Mouse (Mus musculus) c-Kit-positive CD71-positive TER-119-positive erythroid progenitor cells, embryonic 14.5 days (primary cell): ENCODE measurements around the gene Hoga1.
A peak's percentile ranks its signal among the peaks of the same experiment; 100 is the strongest.

ENCODE experiments used
- DNase-seq: peaks from one replicate; pipeline ENCODE4 v3.0.0-alpha.2; 2013; ENCODE audit warnings: low spot score

The Hoga1 gene

DNA sequence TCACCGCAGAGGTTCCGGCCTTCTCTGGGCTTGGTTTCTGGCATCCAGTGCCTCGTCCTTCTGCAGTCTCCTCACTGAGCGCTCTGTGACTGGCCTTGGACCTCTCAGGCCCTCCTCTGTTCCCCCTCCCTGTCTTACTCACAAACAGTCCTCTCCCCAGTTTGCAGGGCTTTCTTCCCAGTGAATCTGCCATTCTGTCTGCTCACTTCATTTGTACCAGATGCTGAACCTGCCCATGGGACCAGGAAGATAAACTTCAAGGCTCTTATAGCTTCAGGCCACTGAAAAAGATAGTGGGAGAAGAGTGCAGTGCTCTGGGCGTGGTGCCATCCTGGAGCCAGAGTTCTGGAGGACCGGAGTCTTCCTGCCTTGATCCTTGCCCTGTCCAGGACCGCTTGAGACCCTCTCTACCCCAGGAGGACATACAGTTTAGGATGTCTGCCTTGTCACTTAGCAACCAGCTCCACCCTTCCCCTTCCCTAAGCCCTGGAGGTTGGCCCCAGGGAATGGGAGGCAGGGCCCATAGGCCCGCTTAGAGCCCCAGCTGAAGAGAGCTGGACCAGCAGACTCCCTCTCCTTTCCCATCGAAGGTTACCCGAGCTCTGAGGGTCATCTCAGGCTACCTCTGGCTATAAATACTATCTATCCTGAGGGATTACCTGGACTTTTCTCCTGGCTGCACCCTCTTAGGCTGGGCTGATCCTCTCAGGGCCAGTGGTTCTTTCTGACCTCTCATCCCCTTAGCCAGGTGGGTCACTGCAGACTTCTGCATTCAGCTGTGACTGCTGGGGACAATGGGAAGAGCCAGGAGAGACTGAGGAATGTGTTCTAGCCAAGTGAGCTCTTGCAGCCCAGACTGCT is 23.5 kb upstream of the Hoga1 start:
- no peak for DNase-seq

DNA sequence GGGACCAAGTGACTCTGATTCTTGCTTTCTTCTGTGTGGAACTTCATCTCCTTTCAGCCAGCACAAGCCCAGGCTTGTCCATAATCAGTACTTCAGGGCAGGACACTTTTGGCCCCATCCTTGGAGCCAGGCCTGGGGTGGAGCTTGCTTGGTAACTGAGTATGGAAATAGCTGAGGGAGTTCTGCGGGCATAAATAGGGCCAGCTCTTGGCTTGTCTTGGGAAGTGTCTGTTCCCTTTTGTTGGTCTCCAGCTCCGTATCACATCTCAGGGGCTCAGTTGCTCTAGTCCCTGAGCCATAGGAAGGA is 22.9 kb upstream of the Hoga1 start:
- no peak for DNase-seq

DNA sequence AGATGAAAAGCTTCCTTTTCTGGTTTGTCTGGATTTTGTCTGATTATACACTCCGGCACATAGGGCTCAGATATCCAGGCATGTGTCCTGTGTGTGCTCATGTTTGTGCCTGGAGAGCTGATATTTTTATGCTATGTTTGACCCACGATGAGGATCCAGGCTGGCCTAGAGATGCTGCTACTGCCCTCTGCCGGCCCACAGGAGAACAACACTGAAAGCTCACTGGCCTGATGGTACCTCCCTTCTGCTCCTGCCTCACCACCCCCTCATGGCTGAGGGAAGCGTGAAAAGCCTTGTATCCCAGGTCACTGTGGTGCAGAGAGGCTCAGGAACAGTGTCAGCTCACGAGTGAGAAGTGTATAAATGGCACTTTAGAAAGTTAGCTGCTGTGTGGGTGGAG is 19.3 kb upstream of the Hoga1 start:
- peak; percentile 60 for DNase-seq

DNA sequence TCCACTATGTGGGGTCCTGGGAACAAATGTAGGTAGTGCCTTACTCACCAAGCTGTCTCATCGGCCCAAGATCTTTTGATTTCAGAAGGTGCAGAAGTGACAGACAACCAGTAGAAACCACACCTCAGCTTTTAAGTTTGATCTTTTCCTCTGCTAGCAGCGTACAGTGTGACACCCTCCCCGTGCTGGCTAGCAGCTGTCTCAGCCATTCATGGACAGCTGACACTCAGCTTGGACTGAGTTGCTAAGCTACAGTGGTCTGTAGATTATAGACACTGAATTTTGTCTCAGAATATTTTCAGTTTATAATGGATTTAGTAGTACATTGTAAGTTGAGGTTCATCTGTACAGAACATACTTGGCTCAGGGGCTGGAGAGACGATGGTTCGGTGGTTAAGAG is 14.3 kb upstream of the Hoga1 start:
- no peak for DNase-seq

DNA sequence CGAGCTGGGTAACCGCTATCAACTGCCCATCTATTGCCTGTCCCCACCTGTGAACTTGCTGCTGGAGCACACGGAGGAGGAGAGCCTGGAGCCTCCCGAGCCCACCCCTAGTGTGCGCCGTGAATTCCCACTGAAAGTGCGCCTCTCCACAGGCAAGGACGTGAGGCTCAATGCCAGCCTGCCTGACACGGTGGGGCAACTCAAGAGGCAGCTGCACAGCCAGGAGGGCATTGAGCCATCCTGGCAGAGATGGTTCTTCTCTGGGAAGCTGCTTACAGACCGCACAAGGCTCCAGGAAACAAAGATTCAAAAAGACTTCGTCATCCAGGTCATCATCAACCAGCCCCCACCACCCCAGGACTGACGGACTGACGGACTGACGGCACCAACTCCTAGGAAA is 11.8 kb upstream of the Hoga1 start:
- DNase-seq = no peak

DNA sequence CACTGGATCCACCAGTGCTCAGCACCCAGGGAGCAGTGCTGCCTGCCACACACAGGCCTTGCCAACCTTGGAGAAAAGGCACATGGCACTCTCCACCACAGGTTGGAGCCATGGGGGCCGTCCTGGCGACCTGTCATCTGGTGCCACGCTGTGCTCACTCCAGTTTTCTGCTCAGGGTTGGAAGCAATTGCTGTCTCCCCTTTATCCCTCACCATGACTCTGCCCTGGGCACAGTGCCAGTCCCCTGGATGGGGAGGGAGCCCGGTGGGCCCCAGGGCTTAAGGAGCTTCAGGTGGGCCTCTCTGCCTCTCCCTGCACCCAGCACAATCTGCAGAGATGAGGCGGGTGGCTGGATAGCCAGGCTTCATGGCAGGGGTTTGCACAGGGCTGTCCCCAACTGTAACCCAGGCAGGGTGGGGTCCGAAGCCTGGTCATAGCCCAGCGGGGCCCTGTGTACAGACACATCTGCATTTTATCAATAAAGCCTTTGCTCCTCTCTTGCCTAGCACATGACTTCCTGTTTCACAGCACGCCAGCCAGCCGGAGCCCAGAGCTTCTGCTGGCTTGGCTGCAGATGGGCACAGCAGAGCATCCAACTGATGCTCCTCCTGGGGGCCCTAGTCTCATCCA is 11.1 kb upstream of the Hoga1 start:
- DNase-seq = no peak

DNA sequence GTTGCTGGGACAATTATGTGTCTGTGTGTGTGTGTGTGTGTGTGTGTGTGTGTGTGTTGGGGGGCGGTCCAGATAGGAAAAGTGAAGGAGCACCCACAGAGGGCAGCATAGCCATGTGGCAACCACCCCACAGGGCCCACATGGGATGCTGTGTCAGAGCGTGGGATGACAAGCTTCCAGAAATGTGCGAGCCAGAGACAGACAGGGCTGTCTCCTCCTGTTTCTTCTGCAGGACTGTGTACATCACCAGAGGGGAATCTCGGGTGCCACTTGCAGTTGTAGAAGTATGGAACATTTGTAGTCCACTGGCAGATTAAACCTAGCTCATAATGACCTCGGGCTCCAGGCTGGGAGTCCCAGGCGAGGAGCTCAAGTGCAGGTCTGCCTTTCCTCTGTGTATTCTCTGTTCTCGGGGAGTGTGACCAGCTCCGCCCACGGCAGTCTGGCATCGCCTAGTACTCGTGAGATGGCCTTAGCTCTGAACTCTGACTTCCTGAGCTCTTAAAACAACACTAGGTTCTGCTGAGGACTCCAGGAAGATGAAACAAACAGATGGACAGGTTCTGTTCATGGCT is 10.4 kb upstream of the Hoga1 start:
- DNase-seq = no peak

DNA sequence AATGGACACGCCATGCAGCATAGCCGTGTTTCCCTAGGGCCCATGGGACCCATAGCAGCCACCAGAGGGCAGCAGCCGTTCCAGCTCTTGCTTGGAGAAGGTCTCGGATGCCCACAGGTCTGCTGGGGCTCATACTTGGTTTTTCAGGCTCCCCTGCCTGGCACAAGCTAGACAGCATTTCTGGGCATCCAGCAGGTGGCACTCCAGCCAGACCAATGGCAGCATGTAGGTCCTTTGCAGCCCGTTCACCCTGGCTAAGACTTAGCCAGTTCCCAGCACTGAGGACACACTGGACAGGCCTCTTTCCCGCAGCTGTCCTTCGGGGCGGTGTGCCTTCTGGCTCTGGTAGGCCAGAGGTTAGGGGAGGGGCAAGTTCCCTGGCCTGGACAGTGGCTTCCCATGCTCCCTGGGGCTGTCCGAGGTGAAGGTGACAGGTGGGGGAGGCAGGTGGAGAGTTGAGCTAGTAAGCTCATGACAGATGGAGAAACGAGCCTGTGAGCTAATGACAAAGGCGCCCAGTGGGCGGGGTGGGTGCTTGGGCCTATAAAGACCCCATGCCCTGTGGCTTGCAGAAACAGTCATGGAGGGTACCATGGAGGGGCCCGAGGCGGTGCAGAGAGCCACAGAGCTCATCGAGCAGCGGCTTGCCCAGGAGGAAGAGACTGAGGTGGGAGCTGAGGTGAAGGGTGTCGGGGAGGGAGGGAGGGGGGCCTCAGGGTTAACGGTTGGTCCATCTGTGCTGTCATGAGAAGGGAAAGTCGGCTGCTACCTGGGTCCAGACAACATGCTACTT is 9.8 kb upstream of the Hoga1 start, which contains the start of gene Ankrd2:
Gene Ankrd2, plus strand, starts transcription at position 545 of the 793 bp plus-strand sequence.
- DNase-seq = peak; percentile 45

DNA sequence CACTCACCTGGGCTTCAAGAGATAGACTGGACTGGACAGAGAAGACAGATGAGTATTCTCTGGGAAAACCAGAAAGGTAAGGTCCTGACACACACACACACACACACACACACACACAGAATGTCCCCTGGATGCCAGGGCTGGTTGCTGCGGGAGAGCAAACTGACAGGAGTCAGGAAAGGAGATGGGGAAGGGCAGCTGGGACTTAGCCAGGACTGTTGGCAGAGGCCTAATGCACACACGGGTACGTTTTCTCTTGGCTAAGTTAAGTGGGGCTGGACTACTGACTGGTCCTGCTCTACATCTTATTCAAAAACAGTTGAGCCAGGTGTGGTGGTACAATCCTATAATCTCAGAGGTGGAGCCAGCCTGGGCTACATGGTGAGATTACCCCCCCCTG is 9.1 kb upstream of the Hoga1 start:
- no peak for DNase-seq

DNA sequence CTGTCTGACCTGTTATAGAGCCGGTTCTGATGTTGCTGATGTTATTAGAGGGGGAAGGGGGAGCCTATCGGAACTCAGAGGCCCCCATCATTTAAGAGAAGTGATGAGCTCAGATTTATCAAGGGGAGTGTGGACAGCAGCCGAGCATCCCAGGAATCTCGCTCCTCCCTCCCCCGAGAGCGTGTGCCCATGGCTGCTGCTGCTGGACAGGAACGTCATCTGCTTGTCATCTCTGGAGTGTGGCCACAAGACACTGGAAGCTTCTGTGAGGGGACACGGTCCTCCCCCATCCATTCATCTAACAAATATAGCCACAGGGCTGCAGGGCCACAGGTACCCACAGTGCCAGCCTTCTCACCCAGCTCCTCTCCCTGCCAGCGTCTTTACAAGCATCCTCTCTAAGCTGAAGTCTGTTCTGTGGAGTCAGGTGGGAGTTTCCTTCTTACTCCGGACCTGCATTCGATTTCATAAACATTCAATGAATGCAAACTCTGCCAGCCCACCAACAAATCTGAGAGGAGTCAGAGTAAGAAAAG is 8.2 kb upstream of the Hoga1 start:
- no peak for DNase-seq

DNA sequence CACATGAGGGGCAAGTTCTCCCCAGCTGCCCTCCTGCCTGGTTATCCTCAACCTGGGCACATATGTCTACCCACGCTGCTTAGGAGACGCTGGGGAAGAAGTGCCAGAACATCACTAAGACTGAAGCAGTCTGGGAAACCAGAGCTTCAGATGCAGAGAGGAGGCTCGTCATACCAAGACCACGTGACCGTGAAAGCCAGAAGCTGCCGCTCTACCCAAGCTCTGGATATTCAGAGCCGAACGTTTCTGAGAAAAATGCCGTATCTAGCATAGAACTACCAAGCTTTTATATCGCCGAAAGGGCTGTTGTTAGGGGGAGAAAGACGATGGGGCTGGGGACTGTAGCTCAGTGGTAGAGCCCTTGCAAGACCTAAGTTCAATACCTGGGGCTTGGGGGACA is 7.1 kb upstream of the Hoga1 start:
- no peak for DNase-seq

DNA sequence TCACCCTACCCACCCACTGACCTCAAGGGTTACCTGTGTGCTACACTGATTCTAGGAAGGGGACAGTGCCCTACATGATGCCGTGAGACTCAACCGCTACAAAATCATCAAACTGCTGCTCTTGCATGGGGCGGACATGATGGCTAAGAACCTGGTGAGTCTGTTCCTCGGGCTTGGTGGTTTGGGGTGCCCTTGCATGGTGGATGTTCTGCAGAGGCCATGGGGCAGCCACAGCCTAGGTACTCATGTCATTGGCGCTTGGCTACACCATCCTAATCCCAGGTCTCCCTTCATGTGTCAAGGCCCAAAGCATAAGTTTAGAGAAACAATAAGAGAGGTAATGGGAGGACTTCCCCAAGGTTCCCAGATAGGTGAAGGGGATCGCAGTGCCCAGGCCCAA is 1.4 kb upstream of the Hoga1 start:
- no peak for DNase-seq

DNA sequence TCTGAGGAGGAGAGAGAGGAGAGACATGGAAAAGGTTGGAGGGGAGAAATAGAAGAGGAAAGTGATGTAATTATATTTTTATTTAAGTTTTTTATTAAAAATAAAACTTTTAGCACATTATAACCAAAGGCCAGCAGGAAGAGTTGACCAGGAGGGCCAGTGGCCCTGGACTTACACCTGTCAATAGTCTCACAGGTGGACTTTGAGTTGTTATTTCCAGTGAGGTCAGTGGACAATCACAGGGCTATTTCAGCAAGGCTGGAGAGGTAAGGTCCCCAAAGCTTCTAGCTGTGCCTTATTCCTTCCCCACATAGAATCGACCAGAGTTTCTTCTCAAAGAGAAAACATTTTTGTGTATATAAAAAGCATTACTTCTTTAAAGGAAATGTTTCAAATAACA is 4.8 kb downstream of the Hoga1 start:
- DNase-seq = no peak

DNA sequence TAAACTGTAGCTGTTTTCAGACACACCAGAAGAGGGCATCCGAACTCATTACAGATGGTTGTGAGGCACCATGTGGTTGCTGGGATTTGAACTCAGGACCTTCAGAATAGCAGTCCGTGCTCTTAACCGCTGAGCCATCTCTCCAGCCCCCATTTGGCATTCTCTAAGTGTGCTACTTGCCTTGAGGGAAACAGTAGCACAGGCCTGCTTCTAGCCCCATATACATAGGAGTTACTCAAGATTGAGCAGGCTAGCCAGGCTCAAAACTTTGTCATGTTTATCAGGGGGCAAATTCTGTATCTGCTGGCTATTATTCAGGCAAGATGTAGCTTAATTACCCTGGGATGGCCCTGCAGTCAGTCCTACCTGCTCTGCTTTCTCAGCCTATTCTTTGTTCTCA is 5.9 kb downstream of the Hoga1 start:
- DNase-seq = no peak

DNA sequence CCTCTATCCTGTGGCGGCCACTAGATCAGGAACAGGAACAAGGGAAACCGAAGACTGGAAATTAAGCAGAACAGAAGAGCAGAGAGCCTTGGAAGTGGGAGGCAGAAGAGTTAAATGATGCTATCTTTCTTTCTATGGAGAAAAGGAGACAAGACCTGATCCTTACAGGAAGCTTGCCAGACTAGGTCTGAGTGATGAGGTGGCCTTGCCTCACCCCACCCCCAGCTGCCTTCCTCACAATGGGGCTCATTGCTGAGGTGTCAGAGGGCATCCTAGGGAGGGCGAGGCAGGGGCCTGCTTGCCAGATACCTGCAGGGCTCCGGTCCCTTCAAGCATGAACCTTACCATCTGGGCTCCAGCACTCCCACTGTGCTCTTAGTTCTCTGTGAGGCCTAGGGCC is 6.5 kb downstream of the Hoga1 start, which contains the start of gene 4933411K16Rik:
Gene 4933411K16Rik, plus strand, starts transcription at position 301 of the 400 bp plus-strand sequence.
- DNase-seq = no peak

DNA sequence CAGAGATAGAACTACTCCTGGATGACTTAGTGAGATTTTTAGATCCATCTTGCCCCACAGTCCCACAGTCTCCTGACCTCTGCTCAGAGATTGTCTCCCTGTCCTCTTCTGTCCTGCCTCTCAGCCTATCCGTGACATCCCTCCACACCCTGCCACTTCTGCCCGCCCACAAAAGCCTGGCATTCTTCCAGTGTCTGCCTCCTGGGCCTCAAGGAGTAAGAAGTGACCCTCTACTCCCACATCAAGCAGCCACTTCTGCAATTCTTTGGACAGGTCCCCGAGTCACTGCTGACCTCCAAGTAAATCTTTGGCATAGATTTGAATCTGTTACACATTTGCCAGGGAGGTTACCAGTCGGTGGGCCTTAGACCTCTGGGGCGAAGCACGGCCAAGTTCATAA is 8.8 kb downstream of the Hoga1 start:
- DNase-seq = no peak

DNA sequence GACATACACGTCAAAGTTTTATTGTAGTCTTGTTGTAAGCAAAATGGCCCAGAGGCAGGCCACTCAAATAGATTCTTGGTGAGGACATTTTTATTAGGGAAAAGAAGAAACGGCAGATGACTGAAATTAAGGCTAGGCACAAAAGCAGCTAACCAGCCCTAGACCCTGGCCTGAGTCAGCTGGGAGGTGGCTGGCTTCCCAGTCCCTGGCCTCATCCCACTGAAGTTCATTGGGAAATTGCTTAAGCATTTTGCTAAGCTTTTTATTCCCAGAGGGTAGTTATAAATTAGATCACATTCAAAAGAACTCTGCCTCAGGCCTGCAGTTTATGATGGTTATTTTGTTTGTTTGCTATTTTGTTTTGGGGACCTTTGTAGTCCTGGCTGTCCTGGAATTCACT is 10.5 kb downstream of the Hoga1 start:
- no peak for DNase-seq

DNA sequence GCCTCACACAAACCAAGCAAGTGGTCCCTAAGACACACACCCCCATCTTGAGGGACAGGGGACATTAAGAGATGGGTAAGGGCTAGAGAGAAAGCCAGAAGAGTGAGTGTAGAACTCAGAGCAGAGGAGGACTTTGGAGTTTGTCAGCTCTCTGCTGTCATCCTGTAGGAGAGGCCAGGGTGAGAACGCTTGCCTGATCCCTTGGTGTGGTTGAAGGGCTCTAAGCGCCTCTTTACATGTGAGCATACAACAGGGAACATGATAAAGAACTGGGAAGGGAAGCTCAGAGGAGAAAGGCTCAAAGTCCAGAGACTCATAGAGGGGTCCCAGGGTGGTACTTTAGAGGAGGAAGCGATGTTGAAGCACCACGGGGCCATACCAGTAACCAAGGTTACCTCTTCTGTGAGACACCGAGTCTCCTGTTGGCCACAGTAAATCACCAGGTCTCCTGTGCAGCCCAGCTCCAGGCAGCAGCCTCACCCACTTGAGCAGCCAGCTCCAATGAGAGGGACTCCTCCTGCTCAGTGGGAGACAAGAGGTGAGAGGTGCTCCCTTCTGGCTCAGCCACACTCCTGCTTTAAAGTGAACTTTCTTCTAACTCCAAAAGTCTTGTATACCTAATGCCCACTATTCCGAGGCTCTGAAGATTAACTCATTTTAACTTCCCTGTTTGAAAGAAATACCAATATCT is 11.5 kb downstream of the Hoga1 start:
- DNase-seq = no peak

DNA sequence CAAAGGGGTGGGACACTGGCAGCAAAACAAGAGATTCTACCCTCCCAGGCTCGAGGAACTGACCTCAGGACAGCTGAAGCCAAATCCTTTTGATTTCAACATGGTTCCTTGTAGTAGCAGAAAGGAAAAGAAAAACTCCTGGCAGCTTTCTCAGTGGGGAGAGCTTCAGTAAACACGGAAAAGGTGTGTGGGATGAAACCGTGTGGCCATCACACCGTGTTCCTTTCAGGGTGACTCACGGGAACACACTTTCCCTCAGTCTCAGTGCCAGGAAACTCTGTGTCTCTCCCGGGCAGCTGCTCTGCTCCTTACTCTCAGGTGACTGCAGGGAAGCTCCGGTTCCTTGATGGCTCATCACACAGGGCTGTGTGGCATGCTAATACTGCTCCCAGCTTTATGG is 13.0 kb downstream of the Hoga1 start:
- DNase-seq = no peak

DNA sequence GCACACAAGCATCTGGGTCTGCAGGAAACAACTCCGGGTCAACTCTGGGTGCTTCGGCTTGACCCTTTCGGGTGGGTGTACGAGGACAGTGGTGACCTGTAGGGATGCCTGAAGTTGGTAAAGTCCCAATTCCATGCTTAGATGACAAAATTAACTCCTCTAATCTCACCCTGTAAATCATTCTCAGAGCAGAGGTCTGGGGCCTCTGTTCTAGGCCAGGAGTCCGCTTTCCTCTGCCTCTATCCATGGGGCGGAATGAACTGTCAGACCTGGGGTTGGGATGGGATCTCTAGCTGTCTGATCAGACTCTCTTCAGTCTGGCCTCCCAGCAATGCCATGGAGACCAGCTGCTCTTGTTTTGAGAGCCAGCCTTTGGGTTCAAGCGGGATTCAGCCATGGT is 16.0 kb downstream of the Hoga1 start:
- no peak for DNase-seq

DNA sequence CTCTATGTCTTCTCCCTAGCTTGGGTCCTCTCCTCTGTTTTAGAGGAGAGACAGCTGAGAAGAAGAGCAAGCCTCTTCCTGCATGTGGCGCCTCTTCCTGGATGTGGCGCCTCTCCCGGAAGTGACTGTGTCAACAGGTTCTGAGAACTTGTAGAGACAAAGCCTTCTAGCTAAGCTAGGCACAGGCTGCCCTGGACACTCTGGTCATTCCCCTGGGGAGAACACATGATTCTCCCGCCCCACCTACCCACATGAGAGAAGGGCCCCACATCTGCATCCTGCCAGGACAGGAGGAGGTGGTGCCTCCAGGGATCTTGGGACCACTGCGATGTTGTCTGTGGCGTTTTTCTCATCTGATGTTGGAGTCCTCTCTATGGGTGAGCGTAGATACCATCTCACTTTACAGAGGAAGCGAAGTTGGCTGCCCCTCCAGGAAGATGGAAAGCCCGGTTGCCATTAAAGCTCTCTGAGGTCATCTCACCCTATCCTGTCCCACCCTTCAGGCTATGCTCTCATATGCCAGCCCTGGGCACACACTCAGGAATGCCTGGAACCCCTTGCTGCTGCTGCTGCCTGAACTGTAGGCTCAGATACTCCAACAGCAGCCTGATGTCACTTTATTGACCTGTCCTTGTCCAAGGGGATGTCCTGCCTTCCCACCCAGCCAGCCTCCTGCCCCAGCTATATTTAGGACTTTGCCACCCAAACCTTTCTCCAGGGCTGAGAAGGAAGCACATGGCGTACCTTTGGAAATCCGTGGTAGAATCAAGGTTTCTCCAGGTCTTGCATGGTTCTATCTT is 23.2 kb downstream of the Hoga1 start:
- DNase-seq = no peak
